Mouse (Mus musculus): Measurements from ENCODE around the gene Ergic1.

GRCm38 (mm10) chr17:26562292-26562691 lies 1.0 kb downstream of the Ergic1 start:
- TF ChIP-seq CTCF (IDR thresholded peaks at IDR 0.05; ENCODE audit: borderline replicate concordance, extremely low read depth, insufficient read depth, insufficient read length) (no peak), POLR2A (IDR thresholded peaks at IDR 0.05; ENCODE audit: borderline replicate concordance, extremely low read depth, insufficient read depth, insufficient read length, poor library complexity, severe bottlenecking) (no peak)

Data from brain, embryonic 14.5 days (tissue).